Mouse (Mus musculus) G1E (cell line): ENCODE results near the gene Zgpat.

Experiments used
- CTCF ChIP-seq: IDR thresholded peaks from 2 replicates; pipeline ENCODE4 v1.5.1; 2012; ENCODE audit warnings: low read depth, low read length, inconsistent platforms, mixed read lengths
- GATA1 ChIP-seq: IDR thresholded peaks from 2 replicates; pipeline ENCODE4 v1.6.1; 2012; ENCODE audit warnings: borderline replicate concordance, low read length, inconsistent platforms, mixed read lengths
- GATA2 ChIP-seq: IDR thresholded peaks from 2 replicates; pipeline ENCODE4 v1.6.1; 2012; ENCODE audit warnings: low read depth, low read length, inconsistent platforms, borderline replicate concordance
- TAL1 ChIP-seq: conservative IDR thresholded peaks from 2 replicates; pipeline ENCODE4 v1.6.1; 2012; ENCODE audit warnings: low read depth, low read length, inconsistent platforms, mixed read lengths

DNA sequence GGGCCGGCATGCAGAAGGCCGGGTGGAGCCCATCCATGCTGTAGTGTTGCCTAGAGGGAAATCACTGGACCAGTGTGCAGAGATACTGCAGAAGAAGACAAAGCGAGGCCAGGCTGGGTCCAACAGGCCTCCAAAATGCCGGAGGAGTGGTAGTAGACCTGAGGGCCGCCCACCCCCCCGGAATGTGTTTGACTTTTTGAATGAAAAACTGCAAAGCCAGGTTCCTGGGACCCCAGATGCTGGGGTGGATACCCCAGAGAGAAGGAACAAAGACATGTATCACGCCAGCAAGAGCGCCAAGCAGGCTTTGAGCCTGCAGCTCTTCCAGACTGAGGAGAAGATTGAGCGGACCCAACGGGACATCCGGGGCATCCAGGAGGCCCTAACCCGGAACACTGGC is 15.1 kb downstream of the Zgpat start, which contains the start of gene Lime1:
- TF ChIP-seq CTCF (no peak), GATA2 (no peak), GATA1 (no peak), TAL1 (no peak)
